Mouse (Mus musculus): ENCODE data around the gene Gm44596.
A peak's percentile ranks its signal among the peaks of the same experiment; 100 is the strongest.

Gene Gm44596

GRCm38 (mm10) chr6:128429300-128429699 lies 54.0 kb downstream of the Gm44596 start:
- no peak for DNase-seq (ENCODE audit: low spot score)

- DNase-seq (ENCODE audit: low spot score), result no peak
These were observed 54.5 kb downstream of the Gm44596 start for GRCm38 (mm10) chr6:128429826-128430225.

GRCm38 (mm10) chr6:128432356-128432915 lies 57.1 kb downstream of the Gm44596 start:
- DNase-seq (ENCODE audit: low spot score), result no peak

GRCm38 (mm10) chr6:128433566-128433965 lies 58.3 kb downstream of the Gm44596 start:
- no peak for DNase-seq (ENCODE audit: low spot score)

GRCm38 (mm10) chr6:128435474-128435873 lies 60.2 kb downstream of the Gm44596 start:
- no peak for DNase-seq (ENCODE audit: low spot score)

- DNase-seq (ENCODE audit: low spot score), result no peak
These were observed 61.2 kb downstream of the Gm44596 start for GRCm38 (mm10) chr6:128436356-128437005.

GRCm38 (mm10) chr6:128437288-128437687 lies 62.0 kb downstream of the Gm44596 start:
- DNase-seq (ENCODE audit: low spot score), result no peak

GRCm38 (mm10) chr6:128437731-128438316 lies 62.5 kb downstream of the Gm44596 start:
- DNase-seq (ENCODE audit: low spot score), result peak; percentile 25

- peak; percentile 92 for DNase-seq (ENCODE audit: low spot score)
These were observed 63.1 kb downstream of the Gm44596 start, which contains the start of gene Fkbp4 for GRCm38 (mm10) chr6:128438317-128438870. Gene Fkbp4, minus strand, starts transcription at chr6:128438677.

- DNase-seq (ENCODE audit: low spot score), result no peak
These were observed 63.6 kb downstream of the Gm44596 start for GRCm38 (mm10) chr6:128438871-128439341.

- DNase-seq (ENCODE audit: low spot score), result no peak
These were observed 64.9 kb downstream of the Gm44596 start for GRCm38 (mm10) chr6:128440238-128440637.

GRCm38 (mm10) chr6:128445761-128446535 lies 70.6 kb downstream of the Gm44596 start:
- peak; percentile 16 for DNase-seq (ENCODE audit: low spot score)

GRCm38 (mm10) chr6:128447063-128447462 lies 71.8 kb downstream of the Gm44596 start:
- no peak for DNase-seq (ENCODE audit: low spot score)

- DNase-seq (ENCODE audit: low spot score), result no peak
These were observed 80.7 kb downstream of the Gm44596 start for GRCm38 (mm10) chr6:128455835-128456605.

All from T-cell, adult 2 months (primary cell).